Mouse (Mus musculus) MEL (cell line): ENCODE measurements around the gene Ednrb.

Source experiments
- GATA1 ChIP-seq: IDR thresholded peaks from 2 replicates; pipeline ENCODE4 v1.6.1; 2011; ENCODE audit warnings: low read depth, low read length, improper control_type of control experiment
- JUND ChIP-seq: IDR thresholded peaks from 2 replicates; pipeline ENCODE4 v1.6.1; 2011; ENCODE audit warnings: low read depth, mild to moderate bottlenecking, improper control_type of control experiment, low read length
- KAT2A ChIP-seq: conservative IDR thresholded peaks from 2 replicates; pipeline ENCODE4 v1.6.1; 2012; ENCODE audit warnings: low read depth, low read length, improper control_type of control experiment, inconsistent platforms
- POLR2A ChIP-seq, 2 experiments: IDR thresholded peaks; 2 replicates each; pipeline ENCODE4 v1.6.1; 2011 to 2012; ENCODE audit warnings: low read length in 2 of 2, mild to moderate bottlenecking in 2 of 2, control low read depth in 1 of 2, improper control_type of control experiment in 1 of 2, low read depth in 1 of 2, moderate library complexity in 1 of 2; ENCODE audit not compliant: control insufficient read depth in 1 of 2, insufficient read depth in 1 of 2, poor library complexity in 1 of 2
- UBTF ChIP-seq: IDR thresholded peaks from 2 replicates; pipeline ENCODE4 v1.6.1; 2012; ENCODE audit warnings: low read depth, mild to moderate bottlenecking, inconsistent platforms, low read length, improper control_type of control experiment, moderate library complexity, borderline replicate concordance; ENCODE audit not compliant: insufficient read depth
- USF1 ChIP-seq: IDR thresholded peaks from 2 replicates; pipeline ENCODE4 v1.6.1; 2014; ENCODE audit warnings: low read depth, mild to moderate bottlenecking, inconsistent platforms, low read length, improper control_type of control experiment, moderate library complexity
- ZC3H11A ChIP-seq: IDR thresholded peaks from 2 replicates; pipeline ENCODE4 v1.6.1; 2012; ENCODE audit warnings: low read depth, mild to moderate bottlenecking, inconsistent platforms, low read length, improper control_type of control experiment
- ZMIZ1 ChIP-seq: IDR thresholded peaks from 2 replicates; pipeline ENCODE4 v1.6.1; 2012; ENCODE audit warnings: low read depth, mild to moderate bottlenecking, inconsistent platforms, low read length, improper control_type of control experiment, moderate library complexity

GRCm38 (mm10) chr14:103803907-103804659 lies 40.1 kb downstream of the Ednrb start:
- TF ChIP-seq JUND: no peak
- no peak for TF ChIP-seq GATA1
- TF ChIP-seq USF1: no peak
- TF ChIP-seq POLR2A (IDR thresholded peaks at IDR 0.05; ENCODE audit: control insufficient read depth in 1 of 2, insufficient read depth in 1 of 2, low read depth in 1 of 2, low read length in 2 of 2, poor library complexity in 1 of 2): no peak
- no peak for TF ChIP-seq ZC3H11A
- TF ChIP-seq KAT2A: no peak
- no peak for TF ChIP-seq UBTF
- no peak for TF ChIP-seq ZMIZ1
